Mouse (Mus musculus) induced T-regulatory cell, adult 2 months (primary cell): Measurements from ENCODE around the gene Rragc.

Source experiments
- DNase-seq: peaks from one replicate; pipeline ENCODE4 v3.0.0-alpha.2; 2012; ENCODE audit warnings: low read depth

The Rragc gene

DNA sequence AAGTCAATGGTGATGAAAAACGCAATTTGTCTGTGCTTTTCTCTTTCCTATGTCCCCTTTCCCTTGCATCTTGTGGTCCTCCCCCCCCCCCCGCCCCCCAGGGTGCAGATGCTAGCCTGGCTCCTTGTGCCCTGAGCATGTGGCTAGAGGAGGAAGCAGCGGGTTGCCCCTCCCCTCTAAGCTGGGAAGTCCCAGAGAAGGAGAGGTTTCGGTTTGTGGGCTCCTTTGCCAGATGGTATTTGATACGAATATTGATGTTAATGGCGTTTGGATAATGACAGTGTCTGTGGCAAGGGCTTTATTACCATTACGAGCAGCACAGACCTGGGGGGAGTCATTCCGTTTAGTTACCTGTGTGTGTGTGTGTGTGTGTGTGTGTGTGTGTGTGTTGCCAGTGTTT, 34.8 kb downstream of the Rragc start:
- peak; percentile 26 for DNase-seq

DNA sequence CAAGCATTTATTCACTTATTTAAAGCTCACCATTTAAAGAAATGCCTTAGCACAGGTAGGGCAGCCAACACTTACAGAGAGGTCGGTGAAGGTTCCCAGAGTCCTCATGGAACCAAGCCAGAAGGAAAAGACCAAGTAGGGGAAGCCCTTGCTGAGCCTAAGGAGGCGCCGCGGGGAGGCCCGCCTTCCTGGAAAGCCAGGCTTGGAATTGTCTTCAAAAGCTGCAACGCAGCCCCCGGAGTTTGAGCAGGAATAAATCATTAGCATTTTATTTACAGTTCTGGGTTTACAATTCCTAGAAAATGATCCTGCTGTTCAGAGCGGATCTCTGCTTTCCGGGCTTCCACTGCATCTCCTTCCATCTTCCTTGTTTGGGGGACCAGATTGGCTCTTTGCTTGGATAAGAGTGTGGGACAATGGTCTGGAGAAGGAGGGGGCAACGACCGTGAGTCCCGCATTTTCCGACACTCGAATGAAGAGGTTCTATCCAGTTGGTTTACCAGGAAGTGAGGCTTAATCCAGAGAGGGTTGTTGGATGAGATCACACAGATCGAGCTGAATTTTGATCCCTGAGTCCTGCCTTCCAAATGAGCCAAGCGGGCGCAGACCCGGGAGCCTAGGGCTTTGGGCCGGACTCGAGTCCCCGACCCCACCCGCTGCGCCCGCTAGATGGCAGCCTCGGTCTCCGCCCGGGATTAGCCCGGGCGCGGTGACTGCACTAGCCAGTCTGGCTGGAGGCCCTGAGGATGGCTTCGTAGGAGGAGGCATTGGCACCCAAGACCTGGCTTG, 39.7 kb downstream of the Rragc start:
- DNase-seq, result peak; percentile 47

DNA sequence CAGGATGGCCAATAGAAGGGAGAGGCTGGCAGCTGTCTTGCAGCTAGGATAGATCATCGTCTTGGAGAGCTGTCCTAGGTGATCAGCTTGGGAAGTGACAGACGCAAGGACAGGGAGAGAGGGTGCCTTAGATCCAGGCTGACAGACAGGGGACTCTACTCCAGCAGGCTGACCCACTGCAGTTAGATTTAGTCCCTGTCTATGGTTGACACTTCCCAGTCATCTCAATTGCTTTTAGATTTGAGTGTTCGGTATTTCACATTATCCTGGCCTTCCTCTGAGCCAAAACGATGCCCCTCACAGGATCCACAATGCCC, 40.2 kb downstream of the Rragc start:
- no peak for DNase-seq

DNA sequence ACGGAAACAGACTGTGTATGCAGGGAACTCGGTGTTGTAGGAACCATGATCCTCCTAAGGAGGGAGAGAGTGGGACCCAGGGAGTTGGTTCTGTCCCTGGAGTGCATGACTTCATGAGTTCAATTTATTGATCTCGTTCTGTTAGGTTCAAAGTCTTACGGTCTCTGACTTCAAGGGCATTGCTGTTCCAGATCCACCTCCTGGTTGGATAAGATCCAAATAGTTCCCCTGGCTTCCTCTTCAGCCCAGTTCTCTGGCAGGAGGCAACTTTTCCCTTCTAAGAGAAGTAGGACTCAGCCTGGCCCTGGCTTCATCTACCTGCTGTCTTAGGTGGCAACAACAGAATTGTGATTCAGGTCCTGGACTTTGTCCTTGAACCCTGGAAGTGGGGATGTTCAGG, 40.6 kb downstream of the Rragc start:
- DNase-seq, result no peak

DNA sequence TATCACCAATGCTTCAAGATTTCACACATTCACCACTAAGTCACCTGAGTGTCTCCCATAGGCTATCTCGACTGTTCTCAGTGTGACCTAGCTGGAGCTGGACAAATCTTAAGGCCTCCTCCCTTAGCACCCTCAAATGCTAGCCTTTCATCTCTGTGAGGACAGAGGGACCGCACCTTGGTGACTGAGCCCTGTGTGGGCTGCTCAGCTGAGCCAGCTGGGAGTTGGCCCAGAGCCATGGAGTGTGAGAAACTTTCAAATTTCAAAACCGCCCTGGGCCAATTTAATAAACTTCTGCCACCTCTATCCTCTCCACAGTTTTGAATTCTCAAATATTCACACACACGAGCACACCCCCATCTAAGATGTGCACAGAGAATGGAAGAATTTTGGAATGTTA, 43.7 kb downstream of the Rragc start:
- no peak for DNase-seq

DNA sequence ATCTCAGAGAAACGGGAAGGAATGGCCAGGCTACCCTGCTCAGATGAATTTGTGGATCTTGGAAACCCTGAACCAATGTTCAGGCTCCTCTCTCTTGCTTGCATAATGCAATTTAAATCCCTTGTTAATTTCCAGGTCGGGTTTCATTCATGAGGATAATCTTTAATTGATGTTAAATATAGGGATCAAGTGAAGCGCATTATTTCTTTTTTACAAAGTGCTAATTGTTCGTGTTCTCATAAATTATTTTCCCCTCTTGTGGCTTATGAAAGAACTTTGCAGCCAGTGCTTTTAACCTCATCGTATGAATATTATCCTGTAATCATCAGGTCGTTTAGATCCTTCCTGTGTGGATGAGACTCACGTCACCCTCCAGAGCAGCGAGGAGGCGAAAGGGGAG, 45.5 kb downstream of the Rragc start:
- DNase-seq, result no peak

DNA sequence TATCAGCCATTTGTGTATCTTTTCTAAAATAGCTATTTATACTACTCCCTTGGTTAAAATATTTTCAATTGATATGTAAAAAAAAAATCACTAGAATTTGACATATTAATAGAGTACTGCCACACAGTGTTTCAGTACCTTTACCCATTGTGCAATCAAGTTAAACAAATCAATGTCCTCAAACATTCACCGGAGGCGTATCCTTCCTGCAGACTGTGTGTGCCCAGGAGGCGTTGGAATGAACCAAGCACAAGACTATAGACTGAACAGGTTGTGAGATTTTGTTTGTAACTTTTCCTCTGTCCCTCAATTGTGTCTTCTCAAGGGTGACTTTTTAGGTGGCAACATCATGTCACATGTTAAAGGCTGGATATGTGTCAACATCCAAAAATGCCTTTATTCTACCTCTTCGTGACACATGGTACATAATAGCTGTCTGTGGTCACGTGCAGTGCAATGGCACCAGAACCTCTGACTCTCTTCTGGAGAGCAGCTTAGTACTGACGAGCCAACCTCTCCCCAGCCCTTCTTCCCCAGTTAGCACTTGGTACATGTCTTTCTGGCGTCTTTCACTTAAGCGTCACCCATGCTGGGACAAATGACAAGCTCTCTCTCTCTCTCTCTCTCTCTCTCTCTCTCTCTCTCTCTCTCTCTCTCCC, 51.5 kb downstream of the Rragc start:
- no peak for DNase-seq

DNA sequence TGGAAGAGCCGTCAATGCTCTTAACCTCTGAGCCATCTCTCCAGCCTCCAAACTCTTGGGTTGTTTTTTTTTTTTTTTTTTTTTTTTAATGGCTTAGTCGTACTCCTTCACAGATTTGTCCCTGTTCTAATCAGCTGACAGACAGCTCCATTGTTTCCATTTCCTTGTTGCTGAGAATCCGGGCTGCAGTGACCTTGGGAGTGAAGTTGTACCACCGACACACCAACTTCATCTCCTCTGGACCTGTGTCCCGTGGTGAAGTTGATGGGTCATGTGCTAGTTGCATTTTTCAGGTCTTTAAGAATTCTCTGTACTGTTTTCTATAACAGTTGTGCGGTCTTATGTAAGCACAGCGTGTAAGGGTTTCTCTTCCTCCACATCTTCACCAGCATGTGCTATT, 52.2 kb downstream of the Rragc start:
- DNase-seq, result no peak

DNA sequence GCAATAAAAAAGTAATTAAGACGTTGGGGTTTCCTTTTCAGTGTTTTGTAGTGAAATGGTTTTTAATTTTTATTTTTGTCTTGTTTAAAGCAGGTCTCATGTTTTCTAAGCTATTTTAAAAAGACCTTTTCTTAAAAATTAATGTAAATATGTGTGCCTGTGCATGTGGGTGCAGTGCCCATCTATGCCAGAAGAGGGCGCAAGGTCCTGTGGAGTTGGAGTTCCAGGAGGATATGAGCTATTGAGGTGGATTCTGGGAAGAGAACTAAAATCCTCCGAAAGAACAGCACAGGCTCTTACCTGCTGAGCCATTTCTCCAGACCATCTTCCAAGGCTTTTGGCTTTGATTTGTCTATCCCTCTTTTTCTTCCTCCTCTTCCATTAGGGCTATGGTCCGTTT, 53.8 kb downstream of the Rragc start:
- peak; percentile 4 for DNase-seq

DNA sequence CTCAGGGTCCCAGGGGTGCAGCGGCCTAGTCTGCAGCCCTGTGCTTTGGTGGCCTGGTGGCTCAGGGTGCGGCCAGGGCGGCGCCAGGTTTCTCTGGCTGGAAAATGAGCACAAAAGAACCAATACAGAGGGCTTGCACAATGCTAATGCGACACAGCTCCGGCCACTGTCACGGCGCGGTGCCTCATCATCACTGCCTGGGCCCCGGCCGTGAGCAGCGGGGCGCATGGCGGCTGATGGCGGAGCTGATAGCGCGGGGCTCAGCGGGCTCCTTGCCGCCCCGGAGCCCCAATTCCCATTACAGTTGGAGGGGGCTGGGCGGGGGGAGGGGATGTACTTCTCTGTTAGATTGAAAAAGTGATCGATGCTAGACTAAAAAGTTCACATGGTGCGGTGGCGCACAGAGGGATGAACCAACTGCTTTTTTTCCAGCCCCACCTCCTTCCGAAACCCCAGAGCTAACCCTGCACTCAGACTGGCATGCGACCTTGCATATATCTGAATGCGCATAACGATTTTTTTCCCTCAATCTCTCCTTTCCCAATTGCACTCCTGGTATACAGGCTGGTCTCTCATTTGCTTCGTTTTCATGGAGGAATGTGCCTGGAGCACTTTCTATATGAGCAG, 55.3 kb downstream of the Rragc start:
- no peak for DNase-seq

DNA sequence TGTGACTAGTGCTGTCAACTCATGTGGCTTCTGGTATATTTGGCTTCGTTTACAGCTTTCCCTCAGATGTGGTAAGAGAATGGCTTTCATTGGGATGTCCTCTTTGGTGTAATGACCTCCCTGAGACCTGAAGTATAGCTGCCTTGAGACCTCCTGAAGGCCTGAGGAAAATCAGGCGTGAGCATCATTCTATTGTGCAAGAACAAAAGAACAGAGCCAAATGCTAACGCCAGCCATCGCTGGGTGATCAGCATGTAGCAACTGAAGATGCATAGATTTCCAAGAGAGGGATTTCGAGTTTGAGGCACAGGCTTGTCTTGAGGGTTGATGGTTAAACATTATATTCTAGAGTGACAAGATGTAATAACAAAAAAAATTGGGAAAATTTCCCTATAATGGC, 64.9 kb downstream of the Rragc start:
- DNase-seq, result no peak
